Mouse (Mus musculus): Measurements from ENCODE around the gene Ppm1l. TPM values are rescaled to one million over a fixed set of nuclear protein-coding genes. Genes with fewer than 3 reads are reported as not detected.
A peak's percentile ranks its signal among the peaks of the same experiment; 100 is the strongest.

The Ppm1l gene
- polyA plus RNA-seq (2012; rRNA removed) = 7.1 and 7.7 TPM in 2 replicates
- polyA plus RNA-seq (2014; fragmentation: Nextera tagmentation; extraction: Ambion mirVana) = 12.2 and 14.2 TPM in 2 replicates

- Histone ChIP-seq H3K27ac (replicated peaks; ENCODE audit: low read depth, low read length) (peak within 1 kb of the TSS; percentile 84), H3K9ac (ENCODE audit: low read depth, low read length, severe bottlenecking) (peak within 1 kb of the TSS; percentile 82), H3K4me3 (replicated peaks; ENCODE audit: low read length) (peak within 1 kb of the TSS; percentile 63), H3K36me3 (ENCODE audit: control insufficient read depth, insufficient read depth, low read length) (no peaks in the 10 kb centered on the region), H3K9me3 (ENCODE audit: control insufficient read depth, low read length) (no peaks in the 10 kb centered on the region), H3K4me1 (ENCODE audit: control insufficient read depth, insufficient read depth, low read length) (peaks cover 15% of the 10 kb centered on the region), H3K27me3 (ENCODE audit: control insufficient read depth, insufficient read depth, low read length) (no peaks in the 10 kb centered on the region), H3K4me2 (replicated peaks; ENCODE audit: low read depth, low read length, severe bottlenecking) (peak within 1 kb of the TSS; percentile 82)
- ATAC-seq (ENCODE audit: low FRiP score, low read depth) (peak; percentile 96), DNase-seq (ENCODE audit: low spot score) (peak; percentile 89)
- 2% methylated on average over 55 of the region's 80 CpGs for WGBS
- peak; percentile 93; the same call in 1 of the 2 replicates for TF ChIP-seq POLR2A (IDR thresholded peaks at IDR 0.05; ENCODE audit: borderline replicate concordance, extremely low read depth, insufficient read depth, insufficient read length)
Observed at GRCm38 (mm10) chr3:69316391-69317195, at the start of gene Ppm1l. Gene Ppm1l (plus strand): TSS chr3:69316861.

DNA sequence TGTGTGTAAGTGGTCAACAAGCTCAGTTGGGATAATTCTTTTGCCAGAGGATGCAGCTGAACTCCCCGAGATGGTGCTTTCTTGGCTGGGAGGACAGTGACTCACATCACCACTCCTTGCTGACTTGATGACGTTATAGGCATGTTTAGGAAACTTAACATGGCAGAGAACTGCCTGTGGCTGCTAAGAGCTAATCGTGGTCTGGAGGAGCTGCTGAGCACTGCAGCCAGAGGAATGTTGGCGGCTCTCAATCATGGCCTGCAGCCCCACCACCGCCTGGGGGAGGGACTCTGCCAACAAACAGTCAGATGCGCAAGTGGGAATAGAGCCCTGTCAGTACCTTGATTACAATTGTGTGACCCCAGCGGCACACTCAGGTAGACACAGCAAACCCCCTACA, 44.8 kb upstream of the Ppm1l start:
- Histone ChIP-seq H3K27me3 (ENCODE audit: control insufficient read depth, insufficient read depth, low read length) (no peaks in the 10 kb centered on the region), H3K9me3 (ENCODE audit: control insufficient read depth, low read length) (no peaks in the 10 kb centered on the region), H3K4me2 (replicated peaks; ENCODE audit: low read depth, low read length, severe bottlenecking) (no peak overlapping the region), H3K4me1 (ENCODE audit: control insufficient read depth, insufficient read depth, low read length) (no peaks in the 10 kb centered on the region), H3K9ac (ENCODE audit: low read depth, low read length, severe bottlenecking) (no peak overlapping the region), H3K4me3 (replicated peaks; ENCODE audit: low read length) (no peak overlapping the region), H3K27ac (replicated peaks; ENCODE audit: low read depth, low read length) (no peak overlapping the region), H3K36me3 (ENCODE audit: control insufficient read depth, insufficient read depth, low read length) (no peaks in the 10 kb centered on the region)
- no peak for ATAC-seq (ENCODE audit: low FRiP score, low read depth)
- no peak for TF ChIP-seq POLR2A (IDR thresholded peaks at IDR 0.05; ENCODE audit: borderline replicate concordance, extremely low read depth, insufficient read depth, insufficient read length)
- no peak for DNase-seq (ENCODE audit: low spot score)
- 62% methylated on average over 7 of the region's 7 CpGs for WGBS

- H3K27ac ChIP-seq (replicated peaks; ENCODE audit: low read depth, low read length) = no peak overlapping the region
- no peaks in the 10 kb centered on the region for H3K9me3 ChIP-seq (ENCODE audit: control insufficient read depth, low read length)
- no peaks in the 10 kb centered on the region for H3K4me1 ChIP-seq (ENCODE audit: control insufficient read depth, insufficient read depth, low read length)
- 84% methylated on average over 16 of the region's 16 CpGs for WGBS
- no peak overlapping the region for H3K4me3 ChIP-seq (replicated peaks; ENCODE audit: low read length)
- ATAC-seq (ENCODE audit: low FRiP score, low read depth) = no peak
- H3K36me3 ChIP-seq (ENCODE audit: control insufficient read depth, insufficient read depth, low read length) = no peaks in the 10 kb centered on the region
- no peak for TF ChIP-seq POLR2A (IDR thresholded peaks at IDR 0.05; ENCODE audit: borderline replicate concordance, extremely low read depth, insufficient read depth, insufficient read length)
- H3K4me2 ChIP-seq (replicated peaks; ENCODE audit: low read depth, low read length, severe bottlenecking) = no peak overlapping the region
- no peaks in the 10 kb centered on the region for H3K27me3 ChIP-seq (ENCODE audit: control insufficient read depth, insufficient read depth, low read length)
- H3K9ac ChIP-seq (ENCODE audit: low read depth, low read length, severe bottlenecking) = no peak overlapping the region
- DNase-seq (ENCODE audit: low spot score) = no peak
Observed at GRCm38 (mm10) chr3:69274018-69274663, 42.5 kb upstream of the Ppm1l start.

- no peak for ATAC-seq (ENCODE audit: low FRiP score, low read depth)
- Histone ChIP-seq H3K4me3 (replicated peaks; ENCODE audit: low read length) (no peak overlapping the region), H3K27me3 (ENCODE audit: control insufficient read depth, insufficient read depth, low read length) (no peaks in the 10 kb centered on the region), H3K36me3 (ENCODE audit: control insufficient read depth, insufficient read depth, low read length) (no peaks in the 10 kb centered on the region), H3K4me1 (ENCODE audit: control insufficient read depth, insufficient read depth, low read length) (no peaks in the 10 kb centered on the region), H3K9ac (ENCODE audit: low read depth, low read length, severe bottlenecking) (no peak overlapping the region), H3K27ac (replicated peaks; ENCODE audit: low read depth, low read length) (no peak overlapping the region), H3K9me3 (ENCODE audit: control insufficient read depth, low read length) (0 out of 2 replicates have a peak, but pooled peaks cover 3% of the 10 kb centered on the region), H3K4me2 (replicated peaks; ENCODE audit: low read depth, low read length, severe bottlenecking) (no peak overlapping the region)
- TF ChIP-seq POLR2A (IDR thresholded peaks at IDR 0.05; ENCODE audit: borderline replicate concordance, extremely low read depth, insufficient read depth, insufficient read length) = no peak
- DNase-seq (ENCODE audit: low spot score) = no peak
- WGBS = 82% methylated on average over 15 of the region's 15 CpGs
Observed at GRCm38 (mm10) chr3:69274664-69275312, 41.9 kb upstream of the Ppm1l start.

GRCm38 (mm10) chr3:69278648-69279047, 38.0 kb upstream of the Ppm1l start:
- no peak overlapping the region for H3K27ac ChIP-seq (replicated peaks; ENCODE audit: low read depth, low read length)
- WGBS = 90% methylated on average over 6 of the region's 6 CpGs

More at GRCm38 (mm10) chr3:69278648-69279047, 38.0 kb upstream of the Ppm1l start:
- Histone ChIP-seq H3K9ac (ENCODE audit: low read depth, low read length, severe bottlenecking) (no peak overlapping the region), H3K27me3 (ENCODE audit: control insufficient read depth, insufficient read depth, low read length) (no peaks in the 10 kb centered on the region), H3K4me1 (ENCODE audit: control insufficient read depth, insufficient read depth, low read length) (no peaks in the 10 kb centered on the region), H3K36me3 (ENCODE audit: control insufficient read depth, insufficient read depth, low read length) (no peaks in the 10 kb centered on the region), H3K9me3 (ENCODE audit: control insufficient read depth, low read length) (0 out of 2 replicates have a peak, but pooled peaks cover 4% of the 10 kb centered on the region), H3K4me3 (replicated peaks; ENCODE audit: low read length) (no peak overlapping the region), H3K4me2 (replicated peaks; ENCODE audit: low read depth, low read length, severe bottlenecking) (no peak overlapping the region)
- no peak for DNase-seq (ENCODE audit: low spot score)
- no peak for TF ChIP-seq POLR2A (IDR thresholded peaks at IDR 0.05; ENCODE audit: borderline replicate concordance, extremely low read depth, insufficient read depth, insufficient read length)
- ATAC-seq (ENCODE audit: low FRiP score, low read depth) = no peak

All from limb, embryonic 14.5 days (tissue).